Mouse (Mus musculus) embryonic facial prominence, embryonic 10.5 days (tissue): Measurements from ENCODE around the gene Ttc13. TPM values are rescaled to one million over a fixed set of nuclear protein-coding genes. Genes with fewer than 3 reads are reported as not detected.

ENCODE experiments used
- DNase-seq: peaks from one replicate; pipeline ENCODE4 v3.0.0-alpha.2; 2017; ENCODE audit warnings: low spot score
- H3K27ac ChIP-seq: fragments of 300-500 bp; sonication (generic); replicated peaks from 2 replicates; pipeline ENCODE4 v1.5.1; 2016; ENCODE audit warnings: mild to moderate bottlenecking
- H3K27me3 ChIP-seq: fragments of 300-500 bp; sonication (generic); replicated peaks from 2 replicates; pipeline ENCODE4 v1.6.1; 2016; ENCODE audit warnings: low read depth, mild to moderate bottlenecking; ENCODE audit not compliant: poor library complexity, severe bottlenecking
- H3K36me3 ChIP-seq: fragments of 300-500 bp; sonication (generic); replicated peaks from 2 replicates; pipeline ENCODE4 v1.6.1; 2016; ENCODE audit warnings: mild to moderate bottlenecking, moderate library complexity
- H3K4me1 ChIP-seq: fragments of 300-500 bp; sonication (generic); 2 replicates; pipeline ENCODE4 v1.6.1; 2016
- H3K4me3 ChIP-seq: fragments of 300-500 bp; sonication (generic); 2 replicates; pipeline ENCODE4 v1.5.1; 2016; ENCODE audit warnings: mild to moderate bottlenecking, moderate library complexity
- H3K9me3 ChIP-seq: fragments of 300-500 bp; sonication (generic); 2 replicates; pipeline ENCODE4 v1.6.1; 2016; ENCODE audit warnings: mild to moderate bottlenecking
- WGBS: fragments of 180-500 bp; shearing (Covaris S2); methylation state at CpG from one replicate; pipeline ENCODE4 v1.1.7; 2016; 5-methylcytosine and 5-hydroxymethylcytosine counted together
- polyA plus RNA-seq: library from polyadenylated mRNA; unstranded; fragments of >200 nt; fragmentation: Nextera tagmentation; extraction: Ambion mirVana; gene quantifications from 2 replicates; pipeline ENCODE4 v1.2.1, GENCODE M21; 2016

Gene Ttc13
- polyA plus RNA-seq, 1 experiment from 2014 or later = 47.0 TPM

- no peaks in the 10 kb centered on the region for H3K4me1 ChIP-seq
- no peaks in the 10 kb centered on the region for H3K9me3 ChIP-seq
- no peak overlapping the region for H3K27ac ChIP-seq
- no peak for DNase-seq
- no peak overlapping the region for H3K4me3 ChIP-seq
- 91% methylated on average over 5 of the region's 5 CpGs for WGBS
- H3K27me3 ChIP-seq = no peaks in the 10 kb centered on the region
- H3K36me3 ChIP-seq = peaks cover 84% of the 10 kb centered on the region
Observed at GRCm38 (mm10) chr8:124700271-124700670, 21.5 kb downstream of the Ttc13 start.

- H3K9me3 ChIP-seq = no peaks in the 10 kb centered on the region
- H3K36me3 ChIP-seq = peaks cover 85% of the 10 kb centered on the region
- H3K27ac ChIP-seq = no peak overlapping the region
- no peaks in the 10 kb centered on the region for H3K4me1 ChIP-seq
- WGBS = 94% methylated on average over 22 of the region's 22 CpGs
- no peak for DNase-seq
- H3K27me3 ChIP-seq = no peaks in the 10 kb centered on the region
- H3K4me3 ChIP-seq = no peak overlapping the region
Observed at GRCm38 (mm10) chr8:124695424-124696100, 26.2 kb downstream of the Ttc13 start.

- Histone ChIP-seq H3K4me3 (no peak overlapping the region), H3K27me3 (no peaks in the 10 kb centered on the region), H3K27ac (no peak overlapping the region), H3K9me3 (no peaks in the 10 kb centered on the region), H3K4me1 (no peaks in the 10 kb centered on the region), H3K36me3 (peaks cover 72% of the 10 kb centered on the region)
- 90% methylated on average over 4 of the region's 4 CpGs for WGBS
- DNase-seq = no peak
Observed at GRCm38 (mm10) chr8:124691706-124692105, 30.1 kb downstream of the Ttc13 start.

- WGBS = 89% methylated on average over 13 of the region's 13 CpGs
- Histone ChIP-seq H3K9me3 (no peaks in the 10 kb centered on the region), H3K4me1 (no peaks in the 10 kb centered on the region), H3K27me3 (no peaks in the 10 kb centered on the region), H3K27ac (no peak overlapping the region), H3K36me3 (peaks cover 79% of the 10 kb centered on the region), H3K4me3 (no peak overlapping the region)
- DNase-seq = no peak
Observed at GRCm38 (mm10) chr8:124688899-124689298, 32.9 kb downstream of the Ttc13 start.

GRCm38 (mm10) chr8:124682218-124682617, 39.6 kb downstream of the Ttc13 start:
- no peak for DNase-seq
- no peaks in the 10 kb centered on the region for H3K27me3 ChIP-seq
- H3K4me3 ChIP-seq = no peak overlapping the region
- H3K36me3 ChIP-seq = peaks cover 89% of the 10 kb centered on the region
- no peaks in the 10 kb centered on the region for H3K9me3 ChIP-seq
- WGBS = 90% methylated on average over 10 of the region's 10 CpGs
- H3K27ac ChIP-seq = no peak overlapping the region
- no peaks in the 10 kb centered on the region for H3K4me1 ChIP-seq

- WGBS = 77% methylated on average over 10 of the region's 10 CpGs
- H3K4me1 ChIP-seq = no peaks in the 10 kb centered on the region
- no peak for DNase-seq
- no peak overlapping the region for H3K27ac ChIP-seq
- H3K4me3 ChIP-seq = no peak overlapping the region
- peaks cover 92% of the 10 kb centered on the region for H3K36me3 ChIP-seq
- no peaks in the 10 kb centered on the region for H3K9me3 ChIP-seq
- H3K27me3 ChIP-seq = no peaks in the 10 kb centered on the region
Observed at GRCm38 (mm10) chr8:124681792-124682157, 40.0 kb downstream of the Ttc13 start.

- no peaks in the 10 kb centered on the region for H3K27me3 ChIP-seq
- H3K4me3 ChIP-seq = no peak overlapping the region
- no peaks in the 10 kb centered on the region for H3K4me1 ChIP-seq
- no peaks in the 10 kb centered on the region for H3K9me3 ChIP-seq
- H3K27ac ChIP-seq = no peak overlapping the region
- WGBS = 82% methylated on average over 10 of the region's 10 CpGs
- DNase-seq = no peak
- H3K36me3 ChIP-seq = peaks cover 92% of the 10 kb centered on the region
Observed at GRCm38 (mm10) chr8:124681077-124681791, 40.5 kb downstream of the Ttc13 start.

GRCm38 (mm10) chr8:124678246-124678645, 43.5 kb downstream of the Ttc13 start:
- Histone ChIP-seq H3K36me3 (peaks cover 92% of the 10 kb centered on the region), H3K4me3 (no peak overlapping the region), H3K9me3 (no peaks in the 10 kb centered on the region), H3K4me1 (no peaks in the 10 kb centered on the region), H3K27ac (no peak overlapping the region), H3K27me3 (no peaks in the 10 kb centered on the region)
- 92% methylated on average over 13 of the region's 13 CpGs for WGBS
- DNase-seq = no peak

GRCm38 (mm10) chr8:124677486-124677885, 44.3 kb downstream of the Ttc13 start:
- Histone ChIP-seq H3K27me3 (no peaks in the 10 kb centered on the region), H3K36me3 (peaks cover 92% of the 10 kb centered on the region), H3K4me1 (no peaks in the 10 kb centered on the region), H3K9me3 (no peaks in the 10 kb centered on the region), H3K4me3 (no peak overlapping the region), H3K27ac (peak overlapping the region; percentile 78)
- DNase-seq = peak; percentile 74
- 61% methylated on average over 12 of the region's 12 CpGs for WGBS

GRCm38 (mm10) chr8:124677078-124677477, 44.7 kb downstream of the Ttc13 start:
- peaks cover 92% of the 10 kb centered on the region for H3K36me3 ChIP-seq
- DNase-seq = no peak
- no peaks in the 10 kb centered on the region for H3K4me1 ChIP-seq
- WGBS = 90% methylated on average over 7 of the region's 7 CpGs
- peak overlapping the region; percentile 78 for H3K27ac ChIP-seq
- no peaks in the 10 kb centered on the region for H3K9me3 ChIP-seq
- H3K4me3 ChIP-seq = no peak overlapping the region
- H3K27me3 ChIP-seq = no peaks in the 10 kb centered on the region

GRCm38 (mm10) chr8:124676661-124677060, 45.1 kb downstream of the Ttc13 start:
- H3K27ac ChIP-seq = 0 out of 2 replicates have a peak overlapping the region, but pooled peaks have one; percentile 24
- DNase-seq = no peak
- WGBS = 92% methylated on average over 4 of the region's 4 CpGs
- H3K9me3 ChIP-seq = no peaks in the 10 kb centered on the region
- H3K27me3 ChIP-seq = no peaks in the 10 kb centered on the region
- H3K4me1 ChIP-seq = no peaks in the 10 kb centered on the region
- H3K36me3 ChIP-seq = peaks cover 91% of the 10 kb centered on the region
- H3K4me3 ChIP-seq = no peak overlapping the region

- WGBS = 92% methylated on average over 2 of the region's 2 CpGs
- Histone ChIP-seq H3K9me3 (no peaks in the 10 kb centered on the region), H3K27me3 (no peaks in the 10 kb centered on the region), H3K4me3 (no peak overlapping the region), H3K27ac (no peak overlapping the region), H3K36me3 (peaks cover 66% of the 10 kb centered on the region), H3K4me1 (no peaks in the 10 kb centered on the region)
- DNase-seq = no peak
Observed at GRCm38 (mm10) chr8:124672345-124672744, 49.4 kb downstream of the Ttc13 start.

GRCm38 (mm10) chr8:124668798-124669197, 53.0 kb downstream of the Ttc13 start:
- Histone ChIP-seq H3K27me3 (no peaks in the 10 kb centered on the region), H3K4me3 (no peak overlapping the region), H3K27ac (no peak overlapping the region), H3K36me3 (peaks cover 32% of the 10 kb centered on the region), H3K9me3 (no peaks in the 10 kb centered on the region), H3K4me1 (peaks cover 2% of the 10 kb centered on the region)
- WGBS = 86% methylated on average over 3 of the region's 3 CpGs
- no peak for DNase-seq
